Mouse (Mus musculus) lung, embryonic 15.5 days (tissue): Measurements from ENCODE around the gene Ccdc62. TPM values are rescaled to one million over a fixed set of nuclear protein-coding genes. Genes with fewer than 3 reads are reported as not detected.

Experiments used
- ATAC-seq: fragments of 200-750 bp; cut with Nextera tagmentation; 2 replicates; pipeline ENCODE4 v1.8.0; 2017; ENCODE audit warnings: moderate number of reproducible peaks, borderline replicate concordance; ENCODE audit not compliant: low FRiP score, low TSS enrichment; ENCODE audit errors: extremely low read depth
- H3K27ac ChIP-seq: fragments of 300-500 bp; sonication (generic); 2 replicates; pipeline ENCODE4 v1.5.1; 2015; ENCODE audit warnings: moderate library complexity, mild to moderate bottlenecking, inconsistent platforms
- H3K27me3 ChIP-seq: fragments of 300-500 bp; sonication (generic); 2 replicates; pipeline ENCODE4 v1.6.1; 2015; ENCODE audit warnings: inconsistent platforms
- H3K36me3 ChIP-seq: fragments of 300-500 bp; sonication (generic); 2 replicates; pipeline ENCODE4 v1.6.1; 2015; ENCODE audit warnings: inconsistent platforms
- H3K4me1 ChIP-seq: fragments of 300-500 bp; sonication (generic); 2 replicates; pipeline ENCODE4 v1.6.1; 2015; ENCODE audit warnings: inconsistent platforms
- H3K4me2 ChIP-seq: fragments of 300-500 bp; sonication (generic); 2 replicates; pipeline ENCODE4 v1.6.1; 2015; ENCODE audit warnings: inconsistent platforms, mild to moderate bottlenecking, moderate library complexity
- H3K4me3 ChIP-seq: fragments of 300-500 bp; sonication (generic); 2 replicates; pipeline ENCODE4 v1.5.1; 2015; ENCODE audit warnings: mild to moderate bottlenecking, inconsistent platforms
- H3K9ac ChIP-seq: fragments of 300-500 bp; sonication (generic); 2 replicates; pipeline ENCODE4 v1.6.1; 2015; ENCODE audit warnings: inconsistent platforms
- H3K9me3 ChIP-seq: fragments of 300-500 bp; sonication (generic); 2 replicates; pipeline ENCODE4 v1.6.1; 2016; ENCODE audit warnings: inconsistent platforms
- WGBS: fragments of 180-500 bp; shearing (Covaris S2); methylation state at CpG from one replicate; pipeline ENCODE4 v1.1.7; 2015; 5-methylcytosine and 5-hydroxymethylcytosine counted together
- polyA plus RNA-seq: library from polyadenylated mRNA; unstranded; fragments of >200 nt; fragmentation: Nextera tagmentation; extraction: Ambion mirVana; gene quantifications from 2 replicates; pipeline ENCODE4 v1.2.1, GENCODE M21; 2015

Ccdc62 gene
- 5.2 and 6.3 TPM in 2 replicates for polyA plus RNA-seq

GRCm38 (mm10) chr5:123930508-123930989 lies at the start of gene Ccdc62:
Gene Ccdc62, plus strand, starts transcription at chr5:123930679.
- H3K4me2 ChIP-seq, result peak within 1 kb of the TSS; percentile 78
- H3K36me3 ChIP-seq, result peaks cover 37% of the 10 kb centered on the region
- H3K9me3 ChIP-seq, result no peaks in the 10 kb centered on the region
- peaks cover 10% of the 10 kb centered on the region for H3K4me1 ChIP-seq
- H3K4me3 ChIP-seq, result peak within 1 kb of the TSS; percentile 65
- H3K9ac ChIP-seq, result peak within 1 kb of the TSS; percentile 93
- under 1% methylated on average over 56 of the region's 56 CpGs for WGBS
- peak; percentile 98 for ATAC-seq
- no peaks in the 10 kb centered on the region for H3K27me3 ChIP-seq
- H3K27ac ChIP-seq, result peak within 1 kb of the TSS; percentile 86

GRCm38 (mm10) chr5:123880778-123881177 lies 49.7 kb upstream of the Ccdc62 start:
- WGBS, result 79% methylated on average over 14 of the region's 14 CpGs
- no peak overlapping the region for H3K4me3 ChIP-seq
- no peaks in the 10 kb centered on the region for H3K9me3 ChIP-seq
- no peak for ATAC-seq
- no peak overlapping the region for H3K9ac ChIP-seq
- H3K4me1 ChIP-seq, result peaks cover 28% of the 10 kb centered on the region
- H3K27ac ChIP-seq, result no peak overlapping the region
- H3K36me3 ChIP-seq, result no peaks in the 10 kb centered on the region
- H3K4me2 ChIP-seq, result no peak overlapping the region
- H3K27me3 ChIP-seq, result no peaks in the 10 kb centered on the region

- ATAC-seq, result no peak
- H3K27me3 ChIP-seq, result no peaks in the 10 kb centered on the region
- H3K9me3 ChIP-seq, result no peaks in the 10 kb centered on the region
- no peak overlapping the region for H3K4me2 ChIP-seq
- 72% methylated on average over 7 of the region's 7 CpGs for WGBS
- no peak overlapping the region for H3K27ac ChIP-seq
- H3K4me3 ChIP-seq, result no peak overlapping the region
- no peaks in the 10 kb centered on the region for H3K36me3 ChIP-seq
- no peak overlapping the region for H3K9ac ChIP-seq
- peaks cover 16% of the 10 kb centered on the region for H3K4me1 ChIP-seq
Measured at GRCm38 (mm10) chr5:123883891-123884290, 46.6 kb upstream of the Ccdc62 start.

GRCm38 (mm10) chr5:123884332-123884731 lies 46.1 kb upstream of the Ccdc62 start:
- no peaks in the 10 kb centered on the region for H3K36me3 ChIP-seq
- no peaks in the 10 kb centered on the region for H3K27me3 ChIP-seq
- no peak overlapping the region for H3K4me2 ChIP-seq
- no peak overlapping the region for H3K9ac ChIP-seq
- 68% methylated on average over 10 of the region's 10 CpGs for WGBS
- no peak for ATAC-seq
- H3K4me3 ChIP-seq, result no peak overlapping the region
- no peaks in the 10 kb centered on the region for H3K9me3 ChIP-seq
- H3K27ac ChIP-seq, result no peak overlapping the region
- peaks cover 12% of the 10 kb centered on the region for H3K4me1 ChIP-seq

GRCm38 (mm10) chr5:123886365-123886764 lies 44.1 kb upstream of the Ccdc62 start:
- Histone ChIP-seq H3K27ac (no peak overlapping the region), H3K4me1 (no peaks in the 10 kb centered on the region), H3K4me3 (no peak overlapping the region), H3K36me3 (no peaks in the 10 kb centered on the region), H3K9ac (no peak overlapping the region), H3K4me2 (no peak overlapping the region), H3K27me3 (no peaks in the 10 kb centered on the region), H3K9me3 (no peaks in the 10 kb centered on the region)
- no peak for ATAC-seq
- 42% methylated on average over 3 of the region's 3 CpGs for WGBS

- 61% methylated on average over 2 of the region's 2 CpGs for WGBS
- Histone ChIP-seq H3K27me3 (no peaks in the 10 kb centered on the region), H3K9ac (no peak overlapping the region), H3K4me3 (no peak overlapping the region), H3K9me3 (no peaks in the 10 kb centered on the region), H3K36me3 (no peaks in the 10 kb centered on the region), H3K4me1 (no peaks in the 10 kb centered on the region), H3K27ac (no peak overlapping the region), H3K4me2 (no peak overlapping the region)
- no peak for ATAC-seq
Measured at GRCm38 (mm10) chr5:123890312-123890711, 40.2 kb upstream of the Ccdc62 start.

- Histone ChIP-seq H3K4me1 (no peaks in the 10 kb centered on the region), H3K27ac (no peak overlapping the region), H3K4me3 (no peak overlapping the region), H3K4me2 (no peak overlapping the region), H3K36me3 (no peaks in the 10 kb centered on the region), H3K27me3 (no peaks in the 10 kb centered on the region), H3K9ac (no peak overlapping the region), H3K9me3 (no peaks in the 10 kb centered on the region)
- no peak for ATAC-seq
- WGBS, result 72% methylated on average over 5 of the region's 5 CpGs
Measured at GRCm38 (mm10) chr5:123890987-123891386, 39.5 kb upstream of the Ccdc62 start.

- WGBS, result 37% methylated on average over 6 of the region's 6 CpGs
- H3K27me3 ChIP-seq, result no peaks in the 10 kb centered on the region
- H3K36me3 ChIP-seq, result no peaks in the 10 kb centered on the region
- no peak overlapping the region for H3K27ac ChIP-seq
- no peak overlapping the region for H3K9ac ChIP-seq
- ATAC-seq, result no peak
- no peak overlapping the region for H3K4me3 ChIP-seq
- no peaks in the 10 kb centered on the region for H3K9me3 ChIP-seq
- H3K4me2 ChIP-seq, result no peak overlapping the region
- no peaks in the 10 kb centered on the region for H3K4me1 ChIP-seq
Measured at GRCm38 (mm10) chr5:123891669-123892068, 38.8 kb upstream of the Ccdc62 start.

- Histone ChIP-seq H3K27ac (no peak overlapping the region), H3K9ac (no peak overlapping the region), H3K4me2 (no peak overlapping the region), H3K9me3 (no peaks in the 10 kb centered on the region), H3K4me3 (no peak overlapping the region), H3K4me1 (no peaks in the 10 kb centered on the region), H3K27me3 (no peaks in the 10 kb centered on the region), H3K36me3 (no peaks in the 10 kb centered on the region)
- 81% methylated on average over 5 of the region's 5 CpGs for WGBS
- ATAC-seq, result no peak; the same call in 1 of the 2 replicates
Measured at GRCm38 (mm10) chr5:123893520-123893919, 37.0 kb upstream of the Ccdc62 start.

GRCm38 (mm10) chr5:123896395-123896794 lies 34.1 kb upstream of the Ccdc62 start:
- no peak for ATAC-seq
- Histone ChIP-seq H3K9ac (no peak overlapping the region), H3K4me2 (no peak overlapping the region), H3K27me3 (no peaks in the 10 kb centered on the region), H3K27ac (no peak overlapping the region), H3K4me1 (no peaks in the 10 kb centered on the region), H3K9me3 (no peaks in the 10 kb centered on the region), H3K36me3 (no peaks in the 10 kb centered on the region), H3K4me3 (no peak overlapping the region)
- WGBS, result 71% methylated on average over 11 of the region's 11 CpGs

- Histone ChIP-seq H3K4me3 (no peak overlapping the region), H3K9me3 (no peaks in the 10 kb centered on the region), H3K27ac (no peak overlapping the region), H3K4me1 (no peaks in the 10 kb centered on the region), H3K9ac (no peak overlapping the region), H3K27me3 (no peaks in the 10 kb centered on the region), H3K36me3 (no peaks in the 10 kb centered on the region), H3K4me2 (no peak overlapping the region)
- WGBS, result 69% methylated on average over 13 of the region's 13 CpGs
- no peak for ATAC-seq
Measured at GRCm38 (mm10) chr5:123897352-123897751, 33.1 kb upstream of the Ccdc62 start.

- H3K36me3 ChIP-seq, result peaks cover 8% of the 10 kb centered on the region
Measured at GRCm38 (mm10) chr5:123904059-123904672, 26.3 kb upstream of the Ccdc62 start.

More at GRCm38 (mm10) chr5:123904059-123904672, 26.3 kb upstream of the Ccdc62 start:
- ATAC-seq, result no peak
- Histone ChIP-seq H3K4me1 (peaks cover 15% of the 10 kb centered on the region), H3K9ac (no peak overlapping the region), H3K4me3 (no peak overlapping the region), H3K27ac (no peak overlapping the region), H3K4me2 (no peak overlapping the region), H3K27me3 (no peaks in the 10 kb centered on the region), H3K9me3 (no peaks in the 10 kb centered on the region)
- WGBS, result 60% methylated on average over 11 of the region's 11 CpGs
